Mouse (Mus musculus) layer of hippocampus, postnatal 36 days (tissue): ENCODE measurements around the gene Gramd4. TPM values are rescaled to one million over a fixed set of nuclear protein-coding genes. Genes with fewer than 3 reads are reported as not detected.
"Not testable (repeated sequence)": the region's sequence is repeated elsewhere in the genome, so short reads cannot be mapped to it uniquely, and the experiment has no call there.

Source experiments
- DNase-seq, 2 experiments: peaks; one replicate each; pipeline ENCODE4 v3.0.0; 2022
- total RNA-seq, 2 experiments: library from RNA; stranded (reverse); gene quantifications; 2 replicates each; pipeline ENCODE4 v1.2.3; 2021

Gramd4 gene
- total RNA-seq, 2 experiments from 2014 or later = 25.4 to 30.9 TPM

GRCm38 (mm10) chr15:86165811-86166590, 108.5 kb downstream of the Gramd4 start:
- no peak for DNase-seq

DNA sequence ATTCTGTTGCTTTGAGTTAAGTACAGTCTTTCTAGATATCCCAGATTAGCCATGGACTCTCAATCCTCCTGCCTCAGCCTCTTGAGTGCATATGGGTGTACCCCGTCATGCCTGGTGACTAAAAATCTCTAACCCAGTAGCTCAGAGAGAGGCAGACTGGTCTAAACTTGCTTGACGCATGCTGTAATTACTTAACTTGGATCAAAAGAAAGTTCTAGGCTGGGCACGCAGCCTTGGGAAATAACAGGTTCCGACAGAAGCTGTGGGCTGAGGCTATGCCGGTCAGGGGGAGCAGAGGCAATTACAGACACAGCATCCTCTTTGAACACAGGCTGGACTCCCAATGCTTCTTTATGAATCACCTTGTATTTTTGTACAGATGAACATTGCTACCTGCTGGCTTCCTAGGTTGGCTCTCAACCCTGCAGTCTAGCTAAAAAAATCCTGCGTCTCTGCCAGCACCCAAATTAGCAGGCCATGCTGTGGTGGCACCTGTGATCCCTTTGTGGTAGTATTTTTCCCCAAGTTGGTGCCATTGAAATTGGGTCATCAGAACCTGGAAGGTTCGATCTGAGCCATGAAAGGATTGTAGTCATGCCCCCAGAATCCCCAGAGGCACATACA, 109.6 kb downstream of the Gramd4 start:
- DNase-seq = no peak

DNA sequence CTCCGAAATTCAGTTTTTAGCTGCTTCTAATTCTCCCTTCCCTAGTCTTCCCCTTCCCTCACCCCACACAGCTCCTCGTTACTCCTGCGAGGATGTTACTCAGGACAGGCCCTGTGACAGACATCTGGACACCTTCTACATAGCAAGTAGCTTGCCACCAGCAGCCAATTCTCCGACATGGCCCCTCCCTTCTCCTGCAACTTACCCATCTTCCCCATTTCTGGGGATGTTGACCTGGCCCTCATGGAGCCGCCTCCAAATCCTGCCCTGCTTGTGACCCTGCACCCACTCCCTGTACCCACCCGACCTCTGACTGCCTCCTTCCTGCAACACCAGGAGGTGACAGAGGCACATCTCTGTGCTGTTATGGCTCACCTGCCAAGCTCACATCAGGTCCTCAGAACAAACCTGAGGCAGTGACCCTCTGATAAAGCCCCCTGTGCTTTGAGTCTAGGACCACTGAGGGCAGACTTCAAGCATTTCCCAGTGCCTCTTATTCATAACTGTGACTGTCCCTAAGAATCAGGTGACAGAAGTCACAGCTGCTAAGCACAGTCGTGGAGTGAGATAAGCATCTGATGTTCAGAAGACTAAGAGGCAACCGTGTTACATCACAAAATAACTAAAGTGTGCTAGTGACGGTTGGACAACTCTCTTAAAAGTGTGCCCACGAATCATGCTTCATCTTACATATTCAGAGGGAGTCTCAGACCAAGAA, 110.5 kb downstream of the Gramd4 start:
- no peak for DNase-seq

DNA sequence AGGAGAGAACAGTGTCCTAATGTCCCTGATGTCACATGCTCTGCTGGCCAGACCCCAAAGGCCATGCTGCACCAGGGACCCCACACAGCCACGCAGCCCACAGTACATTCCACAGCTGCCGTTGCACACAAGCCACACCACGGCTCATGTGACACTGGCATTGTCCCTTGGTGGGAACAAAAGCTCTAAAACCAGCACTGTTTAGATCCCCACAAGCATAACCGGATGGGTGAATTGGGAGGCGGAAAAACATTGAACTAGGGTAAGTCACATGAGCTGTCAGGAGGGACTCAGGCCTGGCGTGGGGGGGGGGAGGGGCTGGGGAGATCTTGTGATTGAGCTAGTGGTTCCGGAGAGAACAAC, 111.0 kb downstream of the Gramd4 start:
- DNase-seq = peak in 1 of 2 experiments; percentile 38

DNA sequence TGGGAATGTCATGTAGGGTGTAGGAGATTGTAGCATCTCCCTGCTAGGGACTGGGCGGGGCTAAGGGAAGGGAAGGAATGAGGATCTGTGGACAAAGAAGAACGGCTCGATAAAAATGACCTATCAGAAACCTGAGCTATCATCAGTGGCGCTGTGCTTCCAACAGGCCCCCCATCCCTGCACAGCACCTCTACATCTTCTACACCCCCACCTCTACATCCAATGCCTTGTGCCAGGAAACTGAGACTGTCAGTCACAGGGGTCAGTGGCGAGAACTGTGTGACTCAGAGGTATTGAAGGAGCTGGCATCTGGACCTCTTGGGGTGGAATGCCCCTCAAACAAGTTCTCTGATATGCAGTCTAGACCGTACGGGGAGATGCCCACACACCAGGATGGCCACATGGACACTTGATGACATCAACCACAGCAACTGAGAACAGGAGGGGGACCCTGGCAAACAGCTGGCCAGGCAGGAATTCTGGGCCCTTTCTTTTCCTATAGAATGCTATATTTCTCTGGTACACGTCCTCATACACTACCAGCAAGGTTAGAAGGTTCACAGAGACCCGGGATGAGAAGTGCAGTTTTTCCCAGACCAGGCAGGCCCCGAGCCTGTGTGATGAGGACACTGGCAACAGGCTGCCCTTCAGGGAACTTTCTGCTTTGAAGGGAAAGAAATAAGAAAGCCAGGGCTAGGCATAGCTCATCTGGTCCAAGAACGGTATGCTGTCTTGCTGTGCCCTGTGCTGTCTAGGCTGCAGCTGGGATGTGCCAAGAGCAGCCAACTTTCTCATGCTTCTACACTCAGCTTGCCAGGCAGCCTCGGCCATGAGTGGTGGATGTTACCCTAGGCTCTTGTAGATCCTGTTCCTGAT, 111.7 kb downstream of the Gramd4 start:
- DNase-seq = no peak

GRCm38 (mm10) chr15:86169817-86170110, 112.3 kb downstream of the Gramd4 start:
- no peak for DNase-seq

- no peak for DNase-seq
Measured at GRCm38 (mm10) chr15:86171316-86171715, 113.8 kb downstream of the Gramd4 start.

DNA sequence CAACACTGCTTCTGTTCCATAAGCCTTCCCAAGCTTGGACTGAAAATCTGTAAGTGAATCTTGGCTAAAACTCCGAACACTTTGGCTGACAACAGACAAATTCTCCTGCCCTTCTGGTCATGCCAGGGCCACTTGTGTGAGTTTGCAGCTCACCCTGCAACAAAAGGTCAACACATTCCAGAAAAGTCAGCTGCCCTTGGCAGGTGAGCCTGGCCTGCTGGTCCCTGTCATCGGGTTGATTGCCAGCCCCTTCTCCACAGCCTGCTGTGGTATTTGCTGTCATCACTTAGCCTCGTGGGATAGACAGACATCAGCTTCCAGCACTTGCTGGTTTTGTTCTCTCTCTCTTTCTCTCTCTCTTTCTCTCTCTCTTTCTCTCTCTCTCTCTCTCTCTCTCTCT, 114.6 kb downstream of the Gramd4 start:
- no peak for DNase-seq

- DNase-seq = no peak
Measured at GRCm38 (mm10) chr15:86172526-86172925, 115.0 kb downstream of the Gramd4 start.

GRCm38 (mm10) chr15:86173136-86173985, 115.9 kb downstream of the Gramd4 start:
- no peak for DNase-seq

GRCm38 (mm10) chr15:86175253-86176050, 118.0 kb downstream of the Gramd4 start:
- no peak for DNase-seq

- DNase-seq = no peak
Measured at GRCm38 (mm10) chr15:86176166-86176565, 118.7 kb downstream of the Gramd4 start.

GRCm38 (mm10) chr15:86176771-86177702, 119.5 kb downstream of the Gramd4 start:
- no peak for DNase-seq

- not testable (repeated sequence) for DNase-seq
Measured at GRCm38 (mm10) chr15:86177703-86178251, 120.3 kb downstream of the Gramd4 start.

DNA sequence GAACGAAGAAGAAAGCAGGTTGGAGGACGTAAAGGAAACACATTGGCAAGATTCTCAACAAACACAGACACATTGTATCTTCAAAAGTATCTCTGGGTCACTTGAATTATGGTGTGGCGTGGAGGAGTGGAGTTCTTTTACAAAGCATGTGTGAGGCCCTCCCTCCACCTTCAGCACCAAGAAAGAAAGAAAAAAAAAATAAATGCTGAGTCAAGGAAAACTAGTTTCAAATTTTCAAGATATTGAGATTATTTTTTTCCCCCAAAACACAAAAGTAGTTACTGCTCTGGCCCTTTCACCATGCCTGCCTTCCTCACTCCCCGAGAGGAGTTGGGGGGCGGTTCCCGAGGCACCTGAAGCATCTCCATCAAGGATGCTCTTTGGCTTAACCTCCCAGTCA, 121.1 kb downstream of the Gramd4 start:
- DNase-seq = no peak

DNA sequence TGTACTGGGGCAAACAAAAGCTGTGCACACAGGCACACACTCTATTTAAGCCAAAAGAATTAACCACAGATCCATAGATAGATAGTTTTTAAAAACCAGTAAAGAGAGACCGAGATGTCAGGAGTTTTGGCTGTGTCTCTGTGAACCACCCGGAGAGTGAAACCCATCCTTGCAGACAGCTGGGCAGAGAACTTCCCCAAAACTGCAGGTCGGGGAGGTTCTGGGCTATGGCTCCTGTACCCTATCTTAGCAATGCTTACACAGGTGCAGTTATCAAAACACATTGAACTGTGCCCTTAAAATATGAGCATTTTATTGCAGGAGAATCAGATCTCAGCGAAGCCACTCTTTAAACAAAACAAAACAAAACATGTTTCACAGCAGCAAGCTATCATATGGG, 122.9 kb downstream of the Gramd4 start:
- no peak for DNase-seq

DNA sequence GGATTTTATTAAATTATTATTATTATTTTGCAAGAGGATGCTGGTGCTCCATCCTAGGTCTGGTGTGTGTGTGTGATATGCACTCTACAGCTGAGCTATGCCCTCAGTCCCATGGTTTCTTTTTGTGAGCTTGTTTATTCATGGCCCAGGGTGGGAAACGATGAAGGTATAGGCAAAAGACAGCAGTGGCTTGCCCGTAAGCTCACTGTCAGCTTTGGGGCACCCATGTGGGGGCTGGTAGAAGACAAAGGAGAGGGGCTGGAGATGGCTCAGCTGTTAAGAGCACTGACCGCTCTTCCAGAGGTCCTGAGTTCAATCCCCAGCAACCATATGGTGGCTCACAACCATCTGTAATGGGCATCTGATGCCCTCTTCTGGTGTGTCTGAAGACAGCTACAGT, 123.8 kb downstream of the Gramd4 start:
- not testable (repeated sequence) for DNase-seq

DNA sequence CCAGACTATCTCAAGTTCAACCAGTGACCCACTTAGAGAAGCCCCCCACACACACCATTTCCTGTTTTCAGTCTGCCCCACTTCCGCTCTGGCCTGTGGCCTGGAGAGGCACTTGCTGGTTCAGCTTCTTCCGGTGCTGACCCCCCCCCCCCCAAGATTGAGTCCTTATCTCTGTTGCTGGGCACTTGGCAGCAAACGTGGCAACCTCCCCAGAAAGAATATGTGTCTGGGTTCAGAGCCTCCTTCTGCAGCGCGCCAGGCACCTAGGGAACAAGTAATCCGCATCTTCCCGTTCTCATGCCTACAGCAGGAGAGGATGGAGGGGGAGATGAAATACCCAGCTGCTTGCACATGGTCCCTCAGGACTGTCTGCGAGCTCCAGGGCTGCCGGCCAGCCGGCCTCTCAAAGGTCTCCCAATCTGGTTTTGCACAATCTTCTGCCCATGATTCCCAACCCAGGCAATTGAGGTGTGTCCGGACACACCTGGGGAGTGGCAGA, 124.5 kb downstream of the Gramd4 start:
- no peak for DNase-seq

- peak in 1 of 2 experiments; percentile 54 for DNase-seq
Measured at GRCm38 (mm10) chr15:86182646-86183045, 125.2 kb downstream of the Gramd4 start.
